Mouse (Mus musculus): Measurements from ENCODE around the gene Hepacam2. TPM values are rescaled to one million over a fixed set of nuclear protein-coding genes. Genes with fewer than 3 reads are reported as not detected.
"Not testable (repeated sequence)": the region's sequence is repeated elsewhere in the genome, so short reads cannot be mapped to it uniquely, and the experiment has no call there.

Hepacam2 gene
- total RNA-seq (2021) = not detected
- long read RNA-seq, experiment 1 = 0 reads
- long read RNA-seq, experiment 2 = 0 reads

DNA sequence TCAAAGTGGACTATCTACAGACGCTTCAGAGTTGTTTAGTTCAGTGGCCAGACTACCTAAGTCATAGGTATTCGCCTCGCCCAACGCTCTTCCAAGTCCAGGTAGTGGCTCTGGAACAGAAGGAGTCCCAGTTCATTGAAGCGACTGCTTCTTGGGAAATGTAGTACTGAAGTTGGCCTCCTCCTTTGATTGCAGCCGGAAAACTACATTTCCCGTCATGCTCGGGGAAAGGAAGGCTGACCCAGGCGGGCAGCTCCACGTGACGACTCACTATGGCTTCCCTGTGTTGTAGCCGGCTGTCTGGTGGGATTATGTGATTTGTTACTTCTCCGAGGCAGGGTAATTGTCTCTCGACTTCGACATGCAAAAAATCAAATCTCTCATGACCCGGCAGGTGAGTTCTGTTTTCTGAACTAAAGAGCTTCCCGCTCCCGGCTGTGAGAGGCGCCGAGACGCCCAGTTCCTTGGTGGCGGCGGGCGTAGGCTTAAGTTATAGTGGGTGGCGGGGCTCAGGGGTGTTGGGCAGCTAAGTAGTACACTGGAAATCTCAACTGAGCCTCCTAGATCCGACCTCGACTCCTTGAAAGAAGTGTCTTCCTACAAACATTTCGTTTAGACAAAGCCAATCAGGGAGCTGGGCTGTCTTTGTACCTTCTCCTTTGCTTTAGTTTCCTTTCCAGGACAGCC is at the start of gene Hepacam2, which contains the start of gene Vps50:
Gene Hepacam2 (minus strand): TSS at position 137 of the 687 bp plus-strand sequence.
Gene Vps50 (plus strand): TSS at position 221 of the 687 bp plus-strand sequence.
- DNase-seq = peak; percentile 83 to 91
- intact Hi-C loops (cut with DNase I) = no loop called here

DNA sequence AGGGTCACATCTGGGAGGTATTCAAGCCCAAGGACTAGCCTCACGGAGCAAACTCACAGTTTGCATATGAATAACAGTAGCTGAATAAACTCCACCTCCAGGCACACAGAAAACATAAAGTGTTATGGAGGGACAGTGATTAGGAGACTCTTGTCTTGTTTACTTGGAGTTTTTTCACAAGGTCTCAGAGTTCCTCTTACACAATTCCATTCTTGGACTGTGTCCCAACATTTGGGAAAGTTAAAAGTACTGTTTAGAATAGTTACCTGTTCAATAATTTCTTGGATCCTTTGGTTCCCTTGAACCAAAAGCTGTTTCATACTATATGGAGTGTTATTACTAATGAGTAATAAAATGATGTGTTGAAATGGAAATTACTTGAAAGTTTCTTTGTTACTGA is 46.9 kb upstream of the Hepacam2 start:
- intact Hi-C loops (cut with DNase I) = no loop called here
- no peak for DNase-seq

DNA sequence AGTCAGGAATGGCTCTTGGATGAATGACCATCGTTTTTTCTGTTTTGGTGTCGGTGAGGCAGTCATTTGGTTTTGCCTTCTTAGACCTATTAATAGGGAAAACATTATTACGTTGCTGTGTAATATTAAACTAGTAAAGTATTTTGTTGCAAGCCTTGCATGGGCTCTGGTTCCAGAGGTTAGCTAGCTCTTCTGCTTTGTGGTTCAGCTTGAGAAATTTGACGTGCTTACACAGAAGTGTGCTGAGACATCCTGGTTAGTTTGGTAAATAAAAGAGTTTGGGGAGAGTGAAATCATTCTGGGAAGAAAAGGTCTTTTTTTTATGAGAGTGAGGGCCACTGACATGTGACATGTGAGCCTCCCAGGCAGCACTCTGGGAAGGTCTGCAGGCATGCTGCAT is 45.8 kb upstream of the Hepacam2 start:
- intact Hi-C loops (cut with DNase I) = no loop called here
- no peak for DNase-seq

DNA sequence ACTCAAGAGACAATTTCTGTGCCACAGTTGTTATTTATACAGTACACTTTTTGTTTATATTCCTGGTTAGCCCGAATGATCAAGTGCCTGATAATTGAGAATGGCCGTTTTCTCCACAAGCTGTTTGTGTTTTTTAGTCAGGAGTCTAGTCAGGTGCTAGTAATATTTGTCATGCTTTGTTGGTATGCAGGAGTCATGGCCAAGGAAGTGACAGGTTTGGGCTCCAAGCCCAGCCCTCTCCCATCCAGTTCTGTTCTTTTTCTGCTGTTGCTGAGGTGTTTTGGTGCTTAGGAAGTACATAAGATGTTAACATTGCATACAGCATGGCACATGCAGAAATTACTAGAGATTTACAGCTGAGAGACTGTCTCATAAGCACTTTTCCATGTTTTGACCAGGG is 41.4 kb upstream of the Hepacam2 start:
- intact Hi-C loops (cut with DNase I) = no loop called here
- peak in 1 of 2 experiments; percentile 14 for DNase-seq

DNA sequence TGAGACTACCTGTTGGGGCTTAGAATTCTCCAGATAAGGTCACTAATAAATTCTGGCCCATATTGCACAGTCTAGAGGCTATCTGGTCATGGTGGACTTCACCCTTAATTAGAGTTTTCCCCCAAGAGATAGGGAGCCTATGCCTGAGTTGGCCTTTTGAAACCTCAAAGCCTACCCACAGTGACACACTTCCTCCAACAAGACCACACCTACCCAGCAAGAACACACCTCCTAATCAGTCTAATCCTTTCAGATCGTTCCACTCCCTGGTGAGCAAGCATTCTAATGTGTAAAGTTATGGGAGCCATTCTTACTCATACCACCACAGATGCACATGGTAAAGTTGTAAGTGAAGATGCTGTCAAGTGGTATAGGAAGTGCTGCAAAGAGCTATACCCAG is 38.0 kb upstream of the Hepacam2 start:
- intact Hi-C loops (cut with DNase I) = no loop called here
- no peak for DNase-seq

DNA sequence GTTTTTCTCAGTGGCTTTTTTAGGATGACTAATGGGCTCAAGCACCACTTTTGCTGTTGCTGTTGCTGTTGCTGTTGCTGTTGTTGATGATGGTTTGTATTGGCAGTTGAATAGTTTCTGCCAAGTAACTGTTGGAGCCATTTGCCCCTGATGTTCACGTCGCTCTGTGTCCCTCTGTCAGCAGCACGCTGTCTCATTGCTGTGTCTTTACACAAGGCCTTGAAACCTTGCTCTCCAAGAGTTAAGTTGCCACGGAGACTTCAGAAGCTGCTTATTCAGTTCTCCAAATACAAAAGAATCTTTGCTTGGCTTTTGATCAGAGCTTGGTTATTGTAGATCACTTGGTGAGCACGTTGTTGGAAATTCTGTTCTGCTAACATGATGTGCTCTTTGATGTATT is 33.3 kb upstream of the Hepacam2 start:
- intact Hi-C loops (cut with DNase I) = no loop called here
- DNase-seq = no peak

DNA sequence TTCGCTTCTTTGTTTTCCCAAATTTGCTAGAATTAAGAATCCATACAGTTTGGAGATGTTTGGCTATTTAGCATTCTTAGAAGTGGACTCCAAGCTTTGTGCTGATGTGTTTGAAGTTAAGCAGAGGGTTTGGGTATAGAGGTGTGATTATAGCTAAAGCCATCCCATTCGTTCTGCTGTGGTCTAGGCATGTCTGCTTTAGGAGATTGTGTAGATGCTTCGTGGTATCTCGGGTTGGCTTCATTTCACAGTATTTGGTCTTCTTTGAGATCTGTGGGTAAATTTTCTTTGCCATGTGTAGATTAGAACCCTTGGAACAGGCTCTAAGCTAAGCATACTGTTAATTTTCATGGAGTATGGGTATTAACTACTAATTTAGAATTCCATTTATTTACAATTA is 30.1 kb upstream of the Hepacam2 start:
- intact Hi-C loops (cut with DNase I) = no loop called here
- no peak for DNase-seq

DNA sequence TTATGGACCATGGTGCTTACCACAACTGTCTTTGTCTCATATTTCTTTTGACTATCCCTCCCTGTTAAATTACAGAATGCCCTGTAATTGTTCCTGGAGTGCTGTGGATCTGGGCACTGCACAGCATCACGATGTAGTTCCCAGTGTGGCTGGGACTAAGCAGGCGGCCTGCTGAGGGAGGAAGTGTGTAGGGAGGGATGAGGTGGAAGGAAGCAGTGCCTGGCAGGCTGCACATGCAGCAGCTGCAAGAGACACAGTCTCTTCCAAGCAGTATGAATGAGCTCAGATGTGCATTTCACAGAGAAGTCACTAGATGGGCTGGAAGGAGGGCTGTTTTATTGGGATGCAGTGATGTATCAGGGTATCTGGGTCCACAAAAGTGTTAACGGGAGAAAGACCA is 14.5 kb upstream of the Hepacam2 start:
- intact Hi-C loops (cut with DNase I) = loop anchor here (10.0 kb wide), 1 partner anchor 112 kb away; no protein-coding TSS in a partner anchor
- peak in 1 of 2 experiments; percentile 12 for DNase-seq

DNA sequence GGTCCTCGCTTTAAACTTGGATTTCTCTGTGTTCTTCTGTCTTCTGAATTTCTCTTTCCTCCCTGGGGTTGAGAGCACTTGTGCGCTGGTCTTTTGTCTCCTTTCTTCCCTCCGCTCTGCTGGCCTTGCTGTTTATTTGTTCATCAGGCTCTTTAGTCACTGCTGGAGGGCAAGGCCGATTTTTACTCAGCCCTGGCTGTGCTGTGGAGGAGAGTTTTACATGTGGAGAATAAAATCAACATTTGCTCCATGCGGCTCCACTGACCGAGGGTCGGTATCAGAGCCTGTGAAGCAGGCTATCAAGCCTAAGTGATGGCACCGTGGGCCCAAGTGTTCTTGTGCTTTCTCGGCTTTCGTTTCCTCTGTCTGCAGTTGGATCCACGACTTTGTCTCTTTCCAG is 13.5 kb upstream of the Hepacam2 start:
- DNase-seq = no peak
- intact Hi-C loops (cut with DNase I) = loop anchor here (10.0 kb wide), 1 partner anchor 113 kb away; no protein-coding TSS in a partner anchor

DNA sequence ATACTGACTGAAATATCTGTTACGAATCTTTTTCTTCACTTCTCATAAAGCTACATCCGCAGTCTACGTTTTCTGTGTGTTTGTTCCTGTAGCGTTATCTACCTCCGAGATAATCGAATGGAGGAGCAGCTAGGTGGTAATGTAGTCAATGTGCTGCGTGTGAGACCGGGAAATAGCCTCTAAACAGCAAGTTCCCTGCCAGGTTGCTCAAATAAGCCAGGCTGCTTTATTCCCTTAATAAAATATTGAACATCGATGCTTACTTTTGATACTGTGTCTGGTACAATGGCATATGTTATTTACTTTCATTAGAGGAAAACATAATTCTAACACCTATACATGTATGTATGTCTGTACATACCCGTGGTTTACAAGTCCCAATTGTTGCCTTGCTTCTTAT is 13.0 kb upstream of the Hepacam2 start:
- intact Hi-C loops (cut with DNase I) = loop anchor here (10.0 kb wide), 1 partner anchor 114 kb away; no protein-coding TSS in a partner anchor

DNA sequence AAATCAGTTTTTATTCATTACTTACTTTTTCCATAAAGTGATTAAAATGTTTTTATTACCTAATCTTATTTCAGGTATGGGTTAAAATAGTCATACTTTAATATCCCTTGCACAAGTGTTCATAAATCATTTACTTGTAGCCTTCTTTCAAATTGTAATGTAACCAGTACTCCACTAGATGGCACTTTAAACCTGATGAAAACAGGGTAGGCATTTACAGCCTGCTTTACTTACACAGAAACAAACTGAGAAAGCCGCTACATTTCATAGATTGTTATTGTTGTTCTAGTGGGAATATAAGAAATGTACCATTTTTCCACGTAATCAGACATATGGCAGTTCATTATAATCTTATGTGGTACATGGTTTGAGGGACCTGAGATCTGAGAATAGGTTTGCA is 11.7 kb upstream of the Hepacam2 start:
- no peak for DNase-seq
- intact Hi-C loops (cut with DNase I) = loop anchor here (2.0 to 10.0 kb wide), 3 partner anchors 115 to 1035 kb away; no protein-coding TSS in a partner anchor

More for the DNA sequence above, 13.0 kb upstream of the Hepacam2 start:
- no peak for DNase-seq

DNA sequence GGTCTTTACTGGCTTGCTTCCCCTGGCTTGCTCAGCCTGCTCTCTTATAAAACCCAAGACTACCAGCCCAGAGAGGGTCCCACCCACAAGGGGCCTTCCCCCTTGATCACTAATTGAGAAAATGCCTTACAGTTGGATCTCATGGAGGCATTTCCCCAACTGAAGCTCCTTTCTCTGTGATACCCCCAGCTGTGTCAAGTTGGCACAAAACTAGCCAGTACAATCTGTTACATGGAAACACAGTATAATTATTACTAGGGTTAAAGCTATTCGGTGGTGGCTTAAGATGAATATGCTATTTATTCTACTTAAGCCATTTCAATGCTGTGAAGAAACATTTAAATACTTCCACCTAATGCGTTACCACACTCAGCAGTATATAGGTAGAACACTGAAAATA is 10.1 kb upstream of the Hepacam2 start:
- DNase-seq = not testable (repeated sequence)
- intact Hi-C loops (cut with DNase I) = loop anchor here (2.0 to 10.0 kb wide), 2 partner anchors 237 to 1037 kb away; no protein-coding TSS in a partner anchor

DNA sequence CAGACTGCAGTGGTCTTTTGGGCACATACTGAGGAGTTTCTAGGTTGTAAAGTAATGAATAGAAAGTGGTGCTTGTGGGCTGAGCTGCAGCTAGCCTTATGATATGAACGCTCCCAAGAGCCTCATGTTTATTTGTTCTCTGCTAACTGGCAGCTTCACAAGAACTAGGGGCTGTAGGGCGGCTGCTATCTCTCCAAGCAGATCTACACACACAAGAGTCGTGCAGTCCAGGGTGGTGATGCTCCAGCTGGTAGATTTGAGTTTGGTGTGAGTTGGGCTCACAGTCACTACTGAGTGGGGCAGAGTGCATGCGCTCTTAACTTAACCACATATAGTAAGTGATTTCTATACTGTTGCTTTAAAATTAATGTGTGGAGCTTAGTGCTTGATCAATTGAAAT is 9.0 kb upstream of the Hepacam2 start:
- intact Hi-C loops (cut with DNase I) = loop anchor here (10.0 kb wide), 1 partner anchor 1038 kb away; no protein-coding TSS in a partner anchor
- DNase-seq = no peak

DNA sequence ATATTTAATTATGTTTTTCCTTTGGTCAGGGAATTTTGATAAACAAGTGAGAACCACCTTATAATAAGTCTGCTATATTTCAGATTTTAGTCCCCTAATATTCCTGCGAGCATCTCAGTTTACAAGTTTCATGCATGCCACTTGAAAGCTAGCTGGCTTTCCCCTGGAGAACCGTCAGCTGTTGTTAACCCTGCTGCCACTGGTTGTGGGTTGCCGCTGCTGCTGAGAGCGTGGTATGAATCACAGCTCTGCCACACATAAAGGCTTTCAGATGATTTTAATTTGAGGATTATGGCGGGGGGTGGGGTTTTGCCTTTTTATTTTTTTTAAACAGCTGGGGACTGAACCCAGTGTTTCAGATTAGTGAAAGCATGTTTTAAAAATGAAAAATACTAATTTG is 7.2 kb upstream of the Hepacam2 start:
- no peak for DNase-seq
- intact Hi-C loops (cut with DNase I) = loop anchor here (10.0 kb wide), 1 partner anchor 1040 kb away; no protein-coding TSS in a partner anchor

DNA sequence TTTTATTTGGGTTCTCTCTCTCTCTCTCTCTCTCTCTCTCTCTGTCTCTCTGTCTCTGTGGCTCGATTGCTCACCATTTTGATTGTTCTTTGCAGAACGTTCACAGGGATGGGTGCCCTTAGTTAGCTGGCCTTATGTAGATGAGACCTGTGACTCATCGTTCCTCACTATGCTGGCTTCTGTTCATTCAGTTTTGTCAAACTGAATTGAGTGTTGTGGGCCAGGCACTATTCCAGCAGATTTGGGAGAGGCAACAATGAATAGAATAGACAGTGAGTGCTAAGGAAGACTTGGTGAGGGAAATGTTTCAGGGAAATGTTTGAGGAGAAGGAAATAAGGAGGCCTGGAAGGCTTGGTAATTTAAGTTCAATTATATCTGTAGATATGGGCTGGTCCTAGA is 2.2 kb upstream of the Hepacam2 start:
- no peak for DNase-seq
- intact Hi-C loops (cut with DNase I) = loop anchor here (10.0 kb wide), 1 partner anchor 1045 kb away; no protein-coding TSS in a partner anchor

DNA sequence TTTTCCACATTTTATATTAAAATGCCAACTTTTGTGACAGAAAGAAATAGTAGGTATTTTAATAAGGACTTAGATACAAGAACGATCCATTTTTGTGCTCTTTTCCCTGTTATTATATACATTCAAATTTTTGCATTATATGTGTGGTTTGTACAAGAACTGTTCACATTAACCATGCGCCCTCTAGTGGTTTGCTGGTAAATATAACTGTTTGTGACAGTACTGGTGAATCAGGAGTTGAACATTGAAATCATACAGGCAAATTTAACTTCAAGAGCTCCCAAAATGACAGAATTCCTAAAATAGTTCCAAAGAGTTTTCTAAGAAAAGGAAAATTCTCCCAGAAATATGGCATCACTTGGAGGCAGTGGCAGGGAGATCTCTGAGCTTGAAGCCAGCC is 1.9 kb downstream of the Hepacam2 start:
- DNase-seq = peak; percentile 7 to 57
- intact Hi-C loops (cut with DNase I) = no loop called here

DNA sequence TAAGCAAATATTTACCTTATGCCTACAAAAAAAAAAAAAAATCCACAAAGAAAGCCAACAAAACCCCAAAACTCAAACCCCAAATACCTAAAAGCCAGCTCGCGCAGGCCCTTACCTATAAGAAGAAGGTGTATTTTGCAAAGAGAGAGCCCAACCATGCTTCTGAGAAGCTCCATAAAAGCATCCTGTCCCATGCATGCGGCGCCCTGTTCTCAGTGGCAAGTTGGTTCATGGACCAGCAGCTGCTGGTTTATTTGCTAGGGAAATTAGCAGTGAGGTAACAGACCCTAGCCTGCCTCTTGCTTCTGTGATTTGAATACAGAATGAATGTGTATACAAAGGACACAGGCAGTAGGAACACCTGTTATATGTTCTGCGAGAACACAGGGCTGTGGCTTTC is 3.8 kb downstream of the Hepacam2 start:
- no peak for DNase-seq
- intact Hi-C loops (cut with DNase I) = no loop called here

DNA sequence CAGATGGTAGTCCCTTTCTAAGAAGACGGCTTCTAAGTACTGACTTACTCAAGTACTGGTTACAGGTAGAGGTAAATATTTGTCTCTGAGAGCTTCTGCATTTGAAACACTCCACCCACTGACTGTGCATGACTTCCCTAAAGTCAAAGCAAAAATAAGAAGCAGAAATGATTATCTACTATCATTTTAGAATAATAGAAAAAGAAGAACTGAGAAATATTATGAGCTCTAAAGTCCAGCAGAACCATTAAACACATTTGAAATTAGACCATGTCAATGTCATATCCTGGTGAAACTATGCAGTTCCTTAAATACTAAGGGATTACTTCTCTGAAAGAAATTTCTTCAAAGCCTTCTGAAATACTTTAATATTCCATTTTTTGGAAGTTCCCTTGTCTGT is 10.7 kb downstream of the Hepacam2 start:
- intact Hi-C loops (cut with DNase I) = no loop called here
- DNase-seq = no peak

DNA sequence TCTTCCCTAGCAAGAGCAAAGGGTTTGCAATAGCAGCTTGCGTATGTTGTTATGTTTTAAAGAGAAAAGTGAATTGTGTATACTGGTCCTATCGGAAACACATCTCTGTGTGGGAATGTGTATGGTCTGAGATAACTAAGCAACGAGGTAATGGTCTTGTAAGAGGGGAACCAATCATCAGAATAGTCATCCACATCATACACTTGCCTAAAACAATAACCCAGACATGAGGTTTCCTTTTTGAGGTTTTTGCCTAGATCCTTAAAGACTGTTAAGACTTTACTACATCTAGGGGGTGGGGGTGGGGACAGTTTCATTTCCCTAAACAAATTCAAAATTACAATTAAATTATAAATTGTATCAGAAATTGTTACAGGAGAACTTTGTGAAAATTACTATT is 13.0 kb downstream of the Hepacam2 start:
- DNase-seq = no peak
- intact Hi-C loops (cut with DNase I) = no loop called here

DNA sequence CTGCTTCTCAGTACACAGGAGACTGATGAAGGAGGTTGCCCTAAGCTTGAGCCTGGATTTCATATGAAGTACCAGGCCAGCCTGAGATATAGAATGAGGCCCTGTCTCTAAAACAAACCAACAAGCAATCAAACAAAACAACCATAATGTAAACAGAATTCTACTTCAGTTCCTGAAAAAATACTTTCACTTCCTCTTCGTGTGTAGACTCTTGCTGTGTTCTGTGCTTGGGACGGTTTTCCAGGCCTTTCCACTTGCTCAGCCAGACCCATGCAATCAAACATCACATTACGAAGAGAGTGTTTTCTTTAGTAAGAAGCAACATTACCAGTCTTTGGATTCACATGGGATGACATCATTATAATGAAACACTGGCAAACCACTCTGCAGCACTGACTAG is 16.4 kb downstream of the Hepacam2 start:
- intact Hi-C loops (cut with DNase I) = no loop called here
- DNase-seq = no peak

DNA sequence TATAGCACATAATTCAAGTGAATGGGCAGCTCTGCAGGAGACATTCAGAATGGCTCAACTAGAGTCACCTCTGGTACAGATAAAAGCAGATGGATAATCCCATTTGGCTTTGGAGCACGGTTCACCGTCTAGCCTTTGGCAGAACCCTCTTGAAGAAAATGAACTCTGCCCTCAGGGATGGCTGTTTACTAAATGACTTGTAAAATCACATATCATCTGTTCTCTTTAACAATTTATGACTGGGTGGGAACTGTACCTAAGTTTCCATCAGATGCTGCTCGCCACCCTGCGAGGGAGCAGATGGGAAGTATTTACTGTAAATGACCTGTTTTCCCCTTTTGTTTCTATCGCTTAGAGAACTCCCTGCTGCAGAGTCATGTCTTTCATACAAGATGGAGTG is 18.2 kb downstream of the Hepacam2 start:
- no peak for DNase-seq
- intact Hi-C loops (cut with DNase I) = no loop called here

DNA sequence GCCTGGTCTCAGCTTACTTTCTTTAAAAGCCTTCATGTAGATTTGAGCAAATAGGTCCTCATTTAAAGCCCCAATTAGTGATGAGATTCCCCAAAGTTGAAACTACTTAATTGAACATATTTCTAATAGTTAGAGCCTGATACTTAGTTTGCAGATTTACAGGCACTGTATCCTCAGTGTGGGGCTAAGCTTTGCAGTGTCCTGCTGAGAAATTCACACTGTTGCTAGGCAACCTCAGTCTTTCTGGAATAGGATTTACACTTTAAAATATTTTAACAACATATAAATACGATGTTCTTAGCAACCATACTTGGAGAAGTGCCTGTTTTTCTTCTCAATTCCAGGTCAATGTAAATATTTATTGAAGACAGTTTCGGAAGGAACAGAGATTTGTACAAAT is 21.8 kb downstream of the Hepacam2 start:
- intact Hi-C loops (cut with DNase I) = no loop called here

More for the DNA sequence above, 21.8 kb downstream of the Hepacam2 start:
- no peak for DNase-seq
